Mouse (Mus musculus): ENCODE data around the gene Uchl4. TPM values are rescaled to one million over a fixed set of nuclear protein-coding genes. Genes with fewer than 3 reads are reported as not detected.
A peak's percentile ranks its signal among the peaks of the same experiment; 100 is the strongest.

Uchl4 gene
- polyA plus RNA-seq, 1 experiment from 2014 or later, result 4.4 TPM

DNA sequence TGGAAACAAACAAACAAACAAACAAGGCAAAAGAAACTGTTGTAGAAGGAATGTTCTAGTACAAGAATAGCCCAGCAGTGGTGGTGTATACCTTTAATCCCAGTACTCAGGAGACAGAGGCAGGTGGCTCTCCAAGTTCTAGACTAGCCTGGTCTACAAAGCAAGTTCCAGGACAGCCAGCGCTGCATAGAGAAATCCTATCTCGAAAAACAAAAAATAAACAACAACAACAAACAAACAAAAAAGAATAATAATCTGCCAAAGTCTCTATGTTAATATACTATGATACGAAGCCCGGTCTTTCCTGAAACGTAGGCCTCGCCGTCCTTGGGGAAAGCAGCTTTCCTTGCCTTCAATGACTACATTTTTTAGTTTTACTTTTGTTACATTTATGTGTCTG is 1.1 kb downstream of the Uchl4 start:
- Histone ChIP-seq H3K4me3 (no peak overlapping the region), H3K4me1 (peaks cover 40% of the 10 kb centered on the region), H3K36me3 (replicated peaks) (peaks cover 33% of the 10 kb centered on the region), H3K27me3 (ENCODE audit: poor library complexity, severe bottlenecking) (no peaks in the 10 kb centered on the region), H3K27ac (no peak overlapping the region), H3K9me3 (no peaks in the 10 kb centered on the region)
- no peak for DNase-seq (ENCODE audit: extremely low spot score, low spot score)
- 96% methylated on average over 7 of the region's 7 CpGs for WGBS

DNA sequence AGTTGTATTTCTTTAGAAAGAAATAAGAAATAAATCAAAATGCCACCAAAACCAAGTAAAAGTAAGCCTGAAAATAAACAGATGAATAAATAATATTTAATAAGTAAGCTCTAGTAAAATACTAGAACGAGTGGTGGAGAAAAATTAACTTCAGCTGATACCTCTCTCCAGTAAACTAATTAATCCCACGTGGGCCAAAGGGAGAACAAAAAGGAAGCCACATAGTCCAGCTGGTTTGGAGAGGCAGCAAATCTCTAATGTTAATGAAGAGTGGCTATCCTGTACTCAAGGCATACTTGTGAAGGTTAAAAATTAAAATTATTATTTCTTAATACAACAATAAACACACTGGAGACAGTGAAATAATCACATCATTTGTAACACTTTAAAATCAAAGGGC is 5.1 kb downstream of the Uchl4 start:
- Histone ChIP-seq H3K27ac (peak overlapping the region; percentile 56; the same call in 1 of the 2 replicates), H3K4me1 (peaks cover 28% of the 10 kb centered on the region), H3K36me3 (replicated peaks) (peaks cover 26% of the 10 kb centered on the region), H3K4me3 (peak overlapping the region; percentile 18; the same call in 1 of the 2 replicates), H3K9me3 (no peaks in the 10 kb centered on the region), H3K27me3 (ENCODE audit: poor library complexity, severe bottlenecking) (no peaks in the 10 kb centered on the region)
- 57% methylated on average over 2 of the region's 2 CpGs for WGBS
- DNase-seq (ENCODE audit: extremely low spot score, low spot score), result no peak

DNA sequence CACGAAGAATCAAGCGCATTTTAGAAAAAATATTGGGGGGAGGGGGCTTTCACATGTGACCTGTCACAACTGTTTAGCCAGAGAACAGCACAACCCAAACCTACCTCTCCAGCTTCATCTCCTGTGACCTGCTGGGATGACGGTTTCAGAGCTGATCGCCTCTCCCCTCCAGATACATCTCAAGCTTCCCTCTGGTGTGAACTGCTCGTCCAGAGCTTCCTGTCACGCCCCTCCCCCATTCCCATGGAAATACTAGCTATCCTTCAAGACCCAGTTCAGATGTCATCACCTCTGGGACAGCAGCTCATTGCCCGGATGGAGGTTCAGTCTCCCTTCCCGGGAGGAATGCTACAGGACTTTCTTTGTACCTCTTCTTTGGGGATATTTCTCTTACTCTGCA is 5.7 kb downstream of the Uchl4 start:
- Histone ChIP-seq H3K27ac (peak overlapping the region; percentile 56), H3K27me3 (ENCODE audit: poor library complexity, severe bottlenecking) (no peaks in the 10 kb centered on the region), H3K4me1 (peaks cover 28% of the 10 kb centered on the region), H3K4me3 (peak overlapping the region; percentile 18; the same call in 1 of the 2 replicates), H3K36me3 (replicated peaks) (peaks cover 23% of the 10 kb centered on the region), H3K9me3 (no peaks in the 10 kb centered on the region)
- WGBS, result 59% methylated on average over 8 of the region's 8 CpGs
- DNase-seq (ENCODE audit: extremely low spot score, low spot score), result no peak

DNA sequence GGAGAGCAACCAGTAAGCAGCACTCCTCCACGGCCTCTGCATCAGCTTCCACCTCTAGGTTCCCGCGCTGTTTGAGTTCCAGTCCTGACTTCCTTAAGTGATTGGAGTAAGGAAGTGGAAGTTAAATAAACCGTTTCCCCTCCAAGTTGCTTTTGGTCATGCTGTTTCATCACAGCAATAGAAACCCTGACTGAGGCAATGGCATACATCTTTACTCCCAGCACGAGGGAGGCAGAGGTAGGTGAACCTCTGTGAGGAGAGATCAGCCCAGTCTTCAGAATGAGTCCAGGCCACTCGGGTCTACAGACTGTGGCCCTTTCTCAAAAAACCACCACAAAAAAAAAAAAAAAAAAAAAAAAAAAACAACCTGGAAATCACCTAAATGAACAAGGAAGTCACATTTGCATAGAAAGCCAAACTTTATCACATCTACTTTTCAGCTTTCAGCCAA is 7.4 kb downstream of the Uchl4 start:
- no peaks in the 10 kb centered on the region for H3K9me3 ChIP-seq

DNA sequence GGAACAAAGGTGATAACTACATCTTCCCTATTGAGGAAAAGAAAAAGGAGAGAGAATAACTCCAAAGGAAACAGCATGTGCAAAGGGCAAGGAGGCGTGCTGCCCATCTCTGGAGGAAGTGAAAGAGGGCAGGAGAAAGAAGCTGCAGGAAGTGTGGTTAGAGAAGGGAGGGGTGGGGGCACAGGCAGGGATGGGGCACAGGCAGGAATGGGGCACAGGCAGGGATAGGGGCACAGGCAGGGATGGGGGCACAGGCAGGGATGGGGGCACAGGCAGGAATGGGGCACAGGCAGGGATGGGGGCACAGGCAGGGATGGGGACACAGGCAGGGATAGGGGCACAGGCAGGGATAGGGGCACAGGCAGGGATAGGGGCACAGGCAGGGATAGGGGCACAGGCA is 14.4 kb downstream of the Uchl4 start:
- Histone ChIP-seq H3K9me3 (no peaks in the 10 kb centered on the region), H3K36me3 (replicated peaks) (peaks cover 27% of the 10 kb centered on the region), H3K4me3 (no peak overlapping the region), H3K27me3 (ENCODE audit: poor library complexity, severe bottlenecking) (no peaks in the 10 kb centered on the region), H3K4me1 (peaks cover 38% of the 10 kb centered on the region), H3K27ac (no peak overlapping the region)
- DNase-seq (ENCODE audit: extremely low spot score, low spot score), result no peak
- 88% methylated on average over 1 of the region's 1 CpGs for WGBS

More for the DNA sequence above, 7.4 kb downstream of the Uchl4 start:
- WGBS, result 76% methylated on average over 6 of the region's 6 CpGs
- Histone ChIP-seq H3K27me3 (ENCODE audit: poor library complexity, severe bottlenecking) (no peaks in the 10 kb centered on the region), H3K36me3 (replicated peaks) (peaks cover 28% of the 10 kb centered on the region), H3K4me3 (no peak overlapping the region), H3K4me1 (peaks cover 28% of the 10 kb centered on the region), H3K27ac (0 out of 2 replicates have a peak overlapping the region, but pooled peaks have one; percentile 35)
- no peak for DNase-seq (ENCODE audit: extremely low spot score, low spot score)

DNA sequence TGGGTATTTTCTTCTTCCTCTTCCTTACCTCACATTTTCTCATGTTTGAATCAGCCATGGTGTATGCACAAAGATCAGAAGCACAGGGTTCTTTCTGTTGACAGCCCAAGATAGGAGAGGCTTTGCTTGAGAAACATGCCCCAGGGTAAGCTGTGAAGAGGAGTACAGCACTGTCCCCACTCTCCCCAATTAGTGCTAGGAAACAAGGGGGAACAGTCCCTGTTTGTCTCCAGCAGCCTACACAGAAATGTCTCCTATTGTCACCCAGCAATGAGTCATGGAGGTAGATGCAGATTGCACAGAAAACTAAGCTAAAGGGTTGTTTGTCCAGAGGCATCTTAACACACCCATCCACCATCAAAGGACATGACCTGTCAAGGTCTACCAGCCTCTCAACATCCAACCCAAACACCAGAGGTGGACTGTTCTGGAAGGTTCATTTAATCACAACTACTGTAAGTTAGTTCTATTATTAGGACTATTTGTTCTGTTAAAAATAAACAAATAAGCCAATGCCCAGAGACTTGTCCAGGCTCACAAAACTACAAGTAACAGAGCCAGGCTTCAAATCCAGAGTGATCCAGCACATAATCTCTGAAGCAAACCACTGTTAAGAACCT is 15.2 kb downstream of the Uchl4 start:
- no peaks in the 10 kb centered on the region for H3K27me3 ChIP-seq (ENCODE audit: poor library complexity, severe bottlenecking)
- no peak overlapping the region for H3K27ac ChIP-seq
- H3K9me3 ChIP-seq, result no peaks in the 10 kb centered on the region
- H3K4me1 ChIP-seq, result peaks cover 38% of the 10 kb centered on the region
- H3K4me3 ChIP-seq, result no peak overlapping the region
- H3K36me3 ChIP-seq (replicated peaks), result peaks cover 24% of the 10 kb centered on the region
- no peak for DNase-seq (ENCODE audit: extremely low spot score, low spot score)

DNA sequence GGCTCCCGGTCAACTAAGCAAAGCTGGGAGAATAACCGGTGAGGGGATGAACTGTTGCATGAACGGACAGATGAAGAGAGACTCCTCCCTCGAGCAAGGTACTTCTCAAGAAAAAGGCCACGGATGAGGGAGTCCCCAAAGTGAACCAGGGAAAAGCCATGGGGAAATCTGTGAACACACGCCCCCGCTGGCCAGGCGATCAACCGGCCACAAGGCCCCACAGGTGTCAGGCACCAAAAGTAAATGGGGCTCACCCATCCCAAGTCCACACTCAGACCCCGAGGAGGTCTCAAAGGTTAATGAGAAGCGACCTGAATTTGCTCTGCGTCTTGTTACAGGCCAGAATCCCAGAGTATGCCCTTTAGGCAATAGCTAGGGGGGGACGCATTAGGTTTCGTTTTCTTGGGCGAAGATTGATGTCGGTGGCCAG is 17.6 kb downstream of the Uchl4 start:
- H3K27ac ChIP-seq, result peak overlapping the region; percentile 94
- DNase-seq (ENCODE audit: extremely low spot score, low spot score), result peak; percentile 30
- 1% methylated on average over 16 of the region's 16 CpGs for WGBS
- peak overlapping the region; percentile 92 for H3K4me3 ChIP-seq
- peaks cover 38% of the 10 kb centered on the region for H3K4me1 ChIP-seq
- no peaks in the 10 kb centered on the region for H3K9me3 ChIP-seq
- peaks cover 11% of the 10 kb centered on the region for H3K36me3 ChIP-seq (replicated peaks)
- no peaks in the 10 kb centered on the region for H3K27me3 ChIP-seq (ENCODE audit: poor library complexity, severe bottlenecking)

DNA sequence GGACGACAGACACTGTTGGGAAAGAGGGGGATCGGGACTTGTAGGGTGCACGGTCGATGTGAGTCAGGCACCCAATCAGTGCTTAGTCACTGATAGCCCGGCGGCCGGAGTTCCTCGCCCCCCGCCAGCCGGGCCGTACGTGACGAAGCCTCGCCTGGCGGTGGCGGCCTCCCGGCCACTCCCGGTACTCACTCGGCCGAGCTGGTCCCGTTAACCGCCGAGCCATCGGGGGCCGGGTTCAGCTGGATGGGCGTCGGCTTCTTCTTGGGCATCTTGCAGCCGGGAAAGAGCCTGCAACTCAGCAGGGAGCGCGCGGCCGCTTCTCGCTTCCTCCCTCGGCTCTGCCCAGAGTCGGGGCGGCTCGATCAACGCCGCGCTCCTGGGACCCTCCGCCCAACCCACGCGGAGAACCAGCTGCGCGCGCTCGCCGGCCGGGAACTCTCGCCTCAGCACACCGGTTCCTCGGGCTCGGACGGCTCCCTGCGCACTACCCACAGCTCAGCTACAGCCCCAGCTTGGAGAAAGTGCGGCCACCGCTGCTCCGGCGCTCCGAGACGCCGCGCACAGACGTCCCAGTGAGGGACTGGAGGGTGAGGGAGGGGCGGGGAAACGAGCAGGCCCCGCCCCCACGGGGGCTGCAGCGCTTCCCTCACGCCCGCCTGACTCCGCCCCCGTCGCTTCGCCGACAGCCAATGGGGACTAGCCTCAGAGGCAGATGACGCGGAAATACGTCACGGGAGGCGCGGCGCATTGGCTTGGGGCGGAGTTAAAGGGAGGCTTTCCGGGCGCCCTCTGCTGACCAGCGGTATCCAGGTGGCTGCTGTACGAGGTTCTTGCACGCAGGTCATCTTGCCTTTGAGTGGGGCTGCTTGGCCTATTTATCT is 18.3 kb downstream of the Uchl4 start, which contains the start of gene Map2k1:
Gene Map2k1 (minus strand): TSS at position 611 of the 884 bp plus-strand sequence.
- H3K27ac ChIP-seq, result peak within 1 kb of the TSS; percentile 94
- H3K9me3 ChIP-seq, result no peaks in the 10 kb centered on the region
- H3K36me3 ChIP-seq (replicated peaks), result peaks cover 9% of the 10 kb centered on the region
- H3K4me3 ChIP-seq, result peak within 1 kb of the TSS; percentile 92
- DNase-seq (ENCODE audit: extremely low spot score, low spot score), result peak; percentile 100
- WGBS, result under 1% methylated on average over 89 of the region's 89 CpGs
- peaks cover 38% of the 10 kb centered on the region for H3K4me1 ChIP-seq
- no peaks in the 10 kb centered on the region for H3K27me3 ChIP-seq (ENCODE audit: poor library complexity, severe bottlenecking)

DNA sequence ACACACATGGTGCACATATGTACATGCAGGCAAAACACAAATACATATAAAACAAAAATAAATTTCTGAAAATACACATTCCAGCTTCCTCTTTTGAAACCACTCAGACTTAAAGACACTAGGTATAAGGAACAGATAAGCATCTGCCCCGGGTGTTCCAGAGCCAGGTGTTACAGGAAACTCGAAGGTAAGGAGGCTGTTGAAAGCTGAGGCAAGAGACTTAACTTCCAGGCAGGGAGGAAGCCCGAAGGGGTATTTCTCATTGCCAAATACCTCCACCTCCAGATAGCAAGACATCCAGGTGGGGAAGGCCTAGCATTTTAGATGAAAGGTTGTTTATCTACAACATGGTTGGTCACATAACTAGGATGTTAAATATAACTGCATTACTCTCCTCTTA is 20.4 kb downstream of the Uchl4 start:
- peaks cover 29% of the 10 kb centered on the region for H3K4me1 ChIP-seq
- H3K36me3 ChIP-seq (replicated peaks), result no peaks in the 10 kb centered on the region
- 83% methylated on average over 3 of the region's 3 CpGs for WGBS
- no peak overlapping the region for H3K27ac ChIP-seq
- H3K9me3 ChIP-seq, result no peaks in the 10 kb centered on the region
- H3K4me3 ChIP-seq, result no peak overlapping the region
- no peaks in the 10 kb centered on the region for H3K27me3 ChIP-seq (ENCODE audit: poor library complexity, severe bottlenecking)
- no peak for DNase-seq (ENCODE audit: extremely low spot score, low spot score)

DNA sequence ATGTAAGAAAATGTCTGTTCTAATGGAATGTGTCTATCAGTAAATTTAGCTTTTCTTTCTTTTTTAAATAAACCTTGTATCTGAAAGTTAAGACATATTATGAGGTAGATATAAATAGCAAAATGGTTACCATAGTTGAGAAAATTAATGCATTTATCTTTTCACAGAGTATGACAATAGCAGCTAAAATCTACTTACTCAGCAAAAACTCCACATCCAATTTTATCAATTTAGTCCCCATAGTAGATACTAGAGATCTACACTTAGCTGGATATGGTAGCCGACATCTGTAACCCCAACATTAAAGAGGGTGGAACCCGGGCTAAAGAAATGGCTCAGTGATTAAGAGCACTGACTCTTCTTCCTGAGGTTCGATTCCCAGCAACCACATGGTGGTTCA is 21.2 kb downstream of the Uchl4 start:
- Histone ChIP-seq H3K36me3 (replicated peaks) (no peaks in the 10 kb centered on the region), H3K27ac (no peak overlapping the region), H3K27me3 (ENCODE audit: poor library complexity, severe bottlenecking) (no peaks in the 10 kb centered on the region), H3K4me1 (peaks cover 21% of the 10 kb centered on the region), H3K4me3 (no peak overlapping the region), H3K9me3 (no peaks in the 10 kb centered on the region)
- 91% methylated on average over 3 of the region's 3 CpGs for WGBS
- DNase-seq (ENCODE audit: extremely low spot score, low spot score), result no peak

DNA sequence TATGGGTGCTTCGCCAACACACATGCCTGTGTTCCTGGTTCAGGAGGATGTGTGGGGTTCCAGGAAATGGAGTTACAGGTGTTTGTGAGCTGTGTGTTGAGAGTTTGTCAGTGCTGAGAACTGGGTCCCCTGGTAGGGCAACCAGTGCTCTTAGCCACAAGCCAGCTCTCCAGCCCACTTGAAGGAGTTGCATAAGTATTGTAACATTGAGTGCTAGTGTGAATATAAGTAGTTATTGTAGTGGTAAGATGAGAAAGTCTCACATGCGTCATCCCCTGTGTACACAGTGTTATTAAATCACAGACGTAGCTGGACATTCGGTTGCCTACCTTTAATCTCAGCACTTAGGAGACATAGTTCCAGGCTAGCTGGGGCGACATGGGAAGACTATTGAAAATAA is 24.9 kb downstream of the Uchl4 start:
- Histone ChIP-seq H3K27me3 (ENCODE audit: poor library complexity, severe bottlenecking) (no peaks in the 10 kb centered on the region), H3K27ac (no peak overlapping the region), H3K4me3 (no peak overlapping the region), H3K9me3 (no peaks in the 10 kb centered on the region), H3K36me3 (replicated peaks) (no peaks in the 10 kb centered on the region), H3K4me1 (no peaks in the 10 kb centered on the region)
- WGBS, result 90% methylated on average over 5 of the region's 5 CpGs
- no peak for DNase-seq (ENCODE audit: extremely low spot score, low spot score)

DNA sequence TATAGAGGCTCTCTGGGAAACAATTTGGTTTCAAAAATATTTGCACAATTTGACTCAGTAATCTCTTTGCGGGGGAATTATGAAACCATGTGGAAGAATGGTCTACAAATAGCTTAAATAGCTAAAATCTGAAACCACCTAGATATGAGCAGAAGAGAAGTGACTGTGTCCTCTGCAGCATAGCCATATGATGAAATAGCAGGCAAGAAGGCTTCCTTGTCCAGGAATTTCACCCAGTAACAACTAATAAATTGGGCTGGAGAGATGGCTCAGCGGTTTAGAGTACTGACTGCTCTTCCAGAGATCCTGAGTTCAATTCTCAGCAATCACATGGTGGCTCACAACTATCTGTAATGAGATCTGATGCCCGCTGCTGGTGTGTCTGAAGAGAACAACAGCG is 26.0 kb downstream of the Uchl4 start:
- no peak overlapping the region for H3K4me3 ChIP-seq
- H3K4me1 ChIP-seq, result no peaks in the 10 kb centered on the region
- H3K9me3 ChIP-seq, result no peaks in the 10 kb centered on the region
- DNase-seq (ENCODE audit: extremely low spot score, low spot score), result no peak
- WGBS, result 89% methylated on average over 4 of the region's 4 CpGs
- H3K27ac ChIP-seq, result no peak overlapping the region
- no peaks in the 10 kb centered on the region for H3K27me3 ChIP-seq (ENCODE audit: poor library complexity, severe bottlenecking)
- no peaks in the 10 kb centered on the region for H3K36me3 ChIP-seq (replicated peaks)

DNA sequence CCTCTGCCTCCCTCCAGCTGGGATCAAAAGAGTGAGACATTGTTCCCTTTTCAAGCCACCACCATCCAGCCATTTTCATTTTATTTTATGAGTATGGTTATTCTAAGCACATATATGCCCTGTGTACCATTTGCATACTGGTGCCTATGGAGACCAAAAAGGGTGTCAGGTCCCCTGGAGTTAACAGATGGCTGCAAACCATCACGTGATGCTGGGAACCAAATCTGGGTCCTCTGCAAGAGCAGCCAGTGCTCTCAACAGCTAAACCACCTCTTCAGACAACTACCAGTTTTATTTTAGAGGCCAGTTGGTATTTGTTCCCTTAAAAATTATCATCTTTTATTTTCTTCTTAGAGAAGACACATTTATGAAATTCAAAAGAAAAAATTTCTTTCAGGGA is 29.8 kb downstream of the Uchl4 start:
- WGBS, result 73% methylated on average over 1 of the region's 1 CpGs
- H3K9me3 ChIP-seq, result no peaks in the 10 kb centered on the region
- DNase-seq (ENCODE audit: extremely low spot score, low spot score), result no peak
- H3K27ac ChIP-seq, result no peak overlapping the region
- no peaks in the 10 kb centered on the region for H3K36me3 ChIP-seq (replicated peaks)
- H3K4me1 ChIP-seq, result no peaks in the 10 kb centered on the region
- H3K4me3 ChIP-seq, result no peak overlapping the region
- no peaks in the 10 kb centered on the region for H3K27me3 ChIP-seq (ENCODE audit: poor library complexity, severe bottlenecking)
